Mouse (Mus musculus): ENCODE measurements around the gene Gm7029.
"Not testable (repeated sequence)": the region's sequence is repeated elsewhere in the genome, so short reads cannot be mapped to it uniquely, and the experiment has no call there.

The Gm7029 gene

GRCm38 (mm10) chr17:33891357-33891756 is 17.7 kb downstream of the Gm7029 start:
- no peak for DNase-seq (ENCODE audit: extremely low spot score, low read depth, low spot score)

DNA sequence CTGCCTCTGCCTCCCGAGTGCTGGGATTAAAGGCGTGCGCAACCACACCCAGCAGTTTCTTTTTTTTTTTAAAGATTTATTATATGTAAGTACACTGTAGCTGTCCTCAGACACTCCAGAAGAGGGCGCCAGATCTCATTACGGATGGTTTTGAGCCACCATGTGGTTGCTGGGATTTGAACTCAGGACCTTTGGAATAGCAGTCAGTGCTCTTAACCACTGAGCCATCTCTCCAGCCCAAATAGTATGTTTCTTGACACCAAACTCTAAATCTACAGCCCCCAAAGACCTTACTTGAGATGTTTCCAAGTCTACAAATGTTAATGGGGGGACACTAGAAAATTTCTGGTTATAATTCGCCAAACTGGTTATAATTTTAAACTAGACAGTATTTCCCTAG is 18.3 kb downstream of the Gm7029 start:
- DNase-seq (ENCODE audit: extremely low spot score, low read depth, low spot score): not testable (repeated sequence)

DNA sequence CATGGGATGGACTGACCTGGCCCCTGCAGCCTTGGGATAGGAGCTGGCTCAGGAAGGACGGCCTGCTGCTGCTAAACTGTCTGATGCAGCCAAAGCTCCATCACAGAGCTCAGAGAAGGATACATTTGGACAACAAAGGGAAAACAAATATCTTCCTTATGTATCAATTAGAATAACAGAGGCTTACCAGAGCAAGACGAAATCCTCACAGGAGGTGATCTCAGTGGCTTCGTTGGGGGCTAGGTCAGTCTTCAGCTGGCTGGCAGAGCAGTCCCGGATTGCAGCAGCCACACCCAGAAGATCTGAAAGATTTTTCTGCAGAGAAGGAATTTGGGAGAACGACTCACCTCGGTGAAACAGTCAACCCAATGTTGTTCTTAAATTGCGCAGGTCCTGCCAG is 18.8 kb downstream of the Gm7029 start:
- DNase-seq (ENCODE audit: extremely low spot score, low read depth, low spot score): no peak

DNA sequence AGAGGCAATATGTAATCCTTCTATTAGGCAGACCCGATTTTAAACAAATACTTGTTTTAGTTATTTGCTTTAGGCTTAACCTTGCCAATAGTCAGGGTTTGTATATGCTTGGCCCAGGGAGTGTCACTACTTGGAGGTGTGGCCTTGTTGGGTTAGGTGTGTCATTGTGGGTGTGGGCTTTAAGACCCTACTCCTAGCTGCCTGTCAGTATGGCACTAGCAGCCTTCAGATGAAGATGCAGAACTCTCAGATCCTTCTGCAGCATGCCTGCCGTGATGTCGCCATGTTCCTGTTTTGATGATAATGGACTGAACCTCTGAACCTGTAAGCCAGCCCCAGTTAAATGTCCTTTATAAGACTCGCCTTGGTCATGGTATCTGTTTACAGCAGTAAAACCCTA is 19.4 kb downstream of the Gm7029 start:
- not testable (repeated sequence) for DNase-seq (ENCODE audit: extremely low spot score, low read depth, low spot score)

- no peak for DNase-seq (ENCODE audit: extremely low spot score, low read depth, low spot score)
These were observed 23.6 kb downstream of the Gm7029 start for GRCm38 (mm10) chr17:33897114-33897794.

- DNase-seq (ENCODE audit: extremely low spot score, low read depth, low spot score): not testable (repeated sequence)
These were observed 24.6 kb downstream of the Gm7029 start for GRCm38 (mm10) chr17:33898193-33898592.

DNA sequence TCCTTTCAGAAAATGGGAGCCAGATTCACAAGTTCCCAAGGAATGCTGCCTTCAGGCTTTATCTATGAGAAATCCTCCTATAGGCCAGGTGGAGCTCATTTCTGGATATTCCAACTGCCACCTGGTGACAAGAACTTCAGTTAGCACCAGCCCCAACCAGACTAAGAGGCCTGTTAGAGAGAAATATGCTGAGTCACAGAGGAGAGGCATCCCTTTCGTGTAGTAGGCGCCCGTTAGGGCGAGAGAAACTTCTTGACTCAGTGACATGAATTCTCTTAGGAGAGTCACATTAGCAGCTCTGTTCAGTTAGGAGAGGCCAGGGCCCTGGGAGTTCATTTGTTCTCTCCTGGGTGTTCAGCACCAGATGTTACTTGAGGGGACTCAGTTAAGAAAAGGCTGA is 26.0 kb downstream of the Gm7029 start:
- DNase-seq (ENCODE audit: extremely low spot score, low read depth, low spot score): no peak

DNA sequence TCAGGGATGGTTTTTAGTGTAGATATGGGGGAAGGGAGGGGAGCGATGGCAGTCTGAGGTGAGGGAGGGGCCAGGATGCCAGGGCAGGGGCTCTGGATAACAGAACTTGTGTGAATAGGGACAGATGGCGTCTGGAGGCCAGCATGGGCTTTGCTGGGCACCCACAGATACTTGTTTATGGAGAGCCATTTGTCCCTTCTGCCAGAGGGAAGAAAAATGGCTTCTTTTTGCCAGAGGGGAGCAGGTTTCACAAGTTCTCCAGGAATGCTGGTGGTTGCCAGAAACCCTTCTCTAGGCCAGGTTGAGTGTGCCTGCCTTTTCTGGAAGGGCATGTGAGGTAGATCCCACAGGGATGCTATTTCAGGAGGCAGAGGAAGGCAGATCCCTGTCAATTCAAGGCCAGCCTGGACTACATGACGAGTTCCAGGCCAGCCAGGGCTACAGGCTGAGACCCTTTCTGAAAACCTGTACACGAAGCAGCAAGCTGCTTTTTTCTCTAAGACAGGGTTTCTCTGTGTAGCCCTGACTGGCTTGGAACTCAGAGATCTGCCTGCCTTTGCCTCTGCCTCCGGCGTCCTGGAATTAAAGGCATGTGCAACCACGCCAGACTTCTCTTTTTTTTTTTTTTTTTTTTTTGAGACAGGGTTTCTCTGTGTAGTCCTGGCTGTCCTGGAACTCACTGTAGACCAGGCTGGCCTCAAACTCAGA is 26.8 kb downstream of the Gm7029 start:
- no peak for DNase-seq (ENCODE audit: extremely low spot score, low read depth, low spot score)

- DNase-seq (ENCODE audit: extremely low spot score, low read depth, low spot score): no peak
These were observed 27.3 kb downstream of the Gm7029 start for GRCm38 (mm10) chr17:33900989-33901314.

DNA sequence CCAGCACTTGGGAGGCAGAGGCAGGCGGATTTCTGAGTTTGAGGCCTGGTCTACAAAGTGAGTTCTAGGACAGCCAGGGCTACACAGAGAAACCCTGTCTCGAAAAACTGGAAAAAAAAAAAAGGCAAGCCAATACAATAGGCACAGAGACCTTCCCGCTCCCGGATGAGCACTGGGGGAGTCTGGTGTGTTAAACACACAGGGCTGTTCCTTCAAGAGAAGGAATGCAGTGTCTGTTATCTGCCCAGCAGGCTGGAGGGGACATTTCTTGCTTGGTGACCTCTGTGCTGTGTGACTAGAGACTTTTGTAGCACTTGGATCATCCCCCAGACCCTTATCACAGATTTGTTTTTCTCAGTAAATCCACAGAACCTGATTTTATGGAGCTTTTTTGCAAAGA is 28.0 kb downstream of the Gm7029 start:
- DNase-seq (ENCODE audit: extremely low spot score, low read depth, low spot score): no peak

DNA sequence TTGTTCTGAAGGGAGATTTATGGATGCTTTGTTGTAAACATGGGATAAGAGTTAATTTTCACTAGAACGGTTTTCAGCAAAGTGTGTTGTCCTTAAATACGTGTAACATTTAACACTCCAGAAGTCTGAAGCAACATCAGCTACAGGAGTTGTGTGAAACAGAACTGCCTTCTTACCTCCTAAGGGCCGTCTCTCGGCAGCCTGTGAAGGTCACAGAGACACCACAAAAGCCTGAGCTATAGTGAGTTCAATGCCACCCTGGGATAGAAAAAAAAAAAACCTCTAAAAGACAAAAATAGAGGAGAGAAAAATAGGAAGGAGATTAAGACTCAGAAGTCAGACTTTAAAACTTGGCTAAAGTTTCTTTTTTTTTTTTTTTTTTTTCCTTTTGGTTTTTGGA is 28.4 kb downstream of the Gm7029 start:
- DNase-seq (ENCODE audit: extremely low spot score, low read depth, low spot score): no peak

DNA sequence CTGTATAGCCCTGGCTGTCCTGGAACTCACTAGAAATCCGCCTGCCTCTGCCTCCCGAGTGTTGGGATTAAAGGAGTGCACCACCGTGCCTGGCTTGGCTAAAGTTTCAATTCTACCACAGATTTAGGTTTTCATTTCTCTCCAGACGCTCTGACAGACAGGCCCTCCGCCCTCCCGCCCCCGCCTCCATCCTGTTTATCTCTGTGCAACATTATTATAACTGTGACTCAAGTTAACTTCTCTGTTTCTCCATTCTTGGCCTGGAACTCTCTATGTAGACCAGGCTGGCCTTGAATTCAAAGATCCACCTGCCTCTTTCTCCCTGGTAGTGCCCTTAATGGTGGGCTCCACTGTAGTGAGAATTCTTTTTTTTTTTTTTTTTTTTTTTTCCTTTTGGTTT is 28.9 kb downstream of the Gm7029 start:
- no peak for DNase-seq (ENCODE audit: extremely low spot score, low read depth, low spot score)

- DNase-seq (ENCODE audit: extremely low spot score, low read depth, low spot score): not testable (repeated sequence)
These were observed 30.4 kb downstream of the Gm7029 start for GRCm38 (mm10) chr17:33903911-33904651.

- not testable (repeated sequence) for DNase-seq (ENCODE audit: extremely low spot score, low read depth, low spot score)
These were observed 31.2 kb downstream of the Gm7029 start, which contains the start of gene Platr17 for GRCm38 (mm10) chr17:33904835-33905234. Gene Platr17, plus strand, starts transcription at chr17:33905135.

- DNase-seq (ENCODE audit: extremely low spot score, low read depth, low spot score): no peak
These were observed 34.9 kb downstream of the Gm7029 start for GRCm38 (mm10) chr17:33908331-33909076.

DNA sequence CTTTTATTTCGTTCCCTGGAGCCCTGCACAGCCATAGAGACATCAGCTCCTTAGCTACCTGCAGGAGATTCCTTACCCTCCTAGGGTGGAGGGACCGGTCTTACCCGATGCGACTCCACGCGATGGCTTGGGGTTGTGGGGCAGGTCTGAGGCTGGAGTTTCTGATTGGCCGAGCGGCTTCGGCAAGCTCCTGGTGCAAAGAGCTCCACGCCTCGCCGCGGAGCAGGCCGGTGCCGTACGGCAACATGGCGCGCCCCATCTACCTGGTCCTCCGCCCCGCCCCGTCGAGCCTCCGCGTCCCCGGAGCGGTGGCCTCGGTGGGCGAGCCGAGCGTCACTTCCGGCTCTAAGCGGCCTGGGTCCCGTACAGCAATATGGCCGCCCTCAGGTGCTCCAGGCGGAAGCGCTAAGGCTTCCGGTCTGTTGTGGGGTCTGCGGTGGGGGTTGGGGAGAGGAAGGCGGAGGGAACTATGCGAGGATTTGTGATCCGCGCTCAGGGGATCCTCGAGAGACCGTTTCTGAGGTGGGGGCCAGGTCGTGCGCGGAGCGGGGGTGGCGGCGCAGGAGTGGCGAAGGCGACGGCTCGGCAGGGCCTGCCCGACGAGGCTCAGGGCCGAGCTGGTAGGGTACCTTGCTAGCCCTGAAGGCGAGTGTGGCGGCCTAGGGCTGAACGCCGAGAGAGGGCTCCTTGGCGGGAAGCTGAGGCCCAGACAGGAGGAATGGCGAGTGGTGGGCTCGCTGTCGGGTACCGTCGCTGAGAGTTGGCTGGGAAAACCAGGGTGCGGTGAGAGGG is 35.6 kb downstream of the Gm7029 start, which contains the start of gene Daxx:
Gene Daxx (plus strand): TSS at position 338 of the 792 bp plus-strand sequence.
- DNase-seq (ENCODE audit: extremely low spot score, low read depth, low spot score): peak; percentile 85

- no peak for DNase-seq (ENCODE audit: extremely low spot score, low read depth, low spot score)
These were observed 36.2 kb downstream of the Gm7029 start for GRCm38 (mm10) chr17:33909869-33910250.

- DNase-seq (ENCODE audit: extremely low spot score, low read depth, low spot score): no peak
These were observed 36.9 kb downstream of the Gm7029 start for GRCm38 (mm10) chr17:33910346-33911051.

DNA sequence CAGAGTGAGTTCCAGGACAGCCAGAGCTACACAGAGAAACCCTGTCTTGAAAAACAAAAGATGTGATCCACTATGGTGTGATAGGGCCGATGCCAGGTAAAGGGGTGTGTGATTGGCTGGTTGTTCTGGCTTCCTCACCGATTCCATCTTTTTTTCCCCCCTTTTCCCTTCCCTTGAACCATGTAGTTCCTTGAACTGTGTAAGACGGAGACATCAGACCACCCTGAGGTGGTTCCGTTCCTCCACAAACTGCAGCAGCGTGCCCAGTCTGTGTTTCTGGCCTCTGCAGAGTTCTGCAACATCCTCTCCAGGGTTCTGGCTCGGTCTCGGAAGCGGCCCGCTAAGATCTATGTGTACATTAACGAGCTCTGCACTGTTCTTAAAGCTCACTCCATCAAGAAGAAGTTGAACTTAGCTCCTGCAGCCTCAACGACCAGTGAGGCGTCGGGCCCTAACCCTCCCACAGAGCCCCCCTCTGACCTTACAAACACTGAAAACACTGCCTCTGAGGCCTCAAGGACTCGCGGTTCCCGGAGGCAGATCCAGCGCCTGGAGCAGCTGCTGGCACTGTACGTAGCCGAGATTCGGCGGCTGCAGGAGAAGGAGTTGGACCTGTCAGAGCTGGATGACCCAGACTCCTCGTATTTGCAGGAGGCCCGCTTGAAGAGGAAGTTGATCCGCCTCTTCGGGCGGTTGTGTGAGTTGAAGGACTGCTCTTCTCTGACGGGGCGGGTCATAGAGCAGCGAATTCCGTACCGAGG is 37.6 kb downstream of the Gm7029 start:
- no peak for DNase-seq (ENCODE audit: extremely low spot score, low read depth, low spot score)
